Mouse (Mus musculus) embryo, embryonic 11 days (tissue): ENCODE results near the gene Lrrc20.

Experiments used
- DNase-seq: peaks from one replicate; pipeline ENCODE4 v3.0.0-alpha.2; 2015

Gene Lrrc20

DNA sequence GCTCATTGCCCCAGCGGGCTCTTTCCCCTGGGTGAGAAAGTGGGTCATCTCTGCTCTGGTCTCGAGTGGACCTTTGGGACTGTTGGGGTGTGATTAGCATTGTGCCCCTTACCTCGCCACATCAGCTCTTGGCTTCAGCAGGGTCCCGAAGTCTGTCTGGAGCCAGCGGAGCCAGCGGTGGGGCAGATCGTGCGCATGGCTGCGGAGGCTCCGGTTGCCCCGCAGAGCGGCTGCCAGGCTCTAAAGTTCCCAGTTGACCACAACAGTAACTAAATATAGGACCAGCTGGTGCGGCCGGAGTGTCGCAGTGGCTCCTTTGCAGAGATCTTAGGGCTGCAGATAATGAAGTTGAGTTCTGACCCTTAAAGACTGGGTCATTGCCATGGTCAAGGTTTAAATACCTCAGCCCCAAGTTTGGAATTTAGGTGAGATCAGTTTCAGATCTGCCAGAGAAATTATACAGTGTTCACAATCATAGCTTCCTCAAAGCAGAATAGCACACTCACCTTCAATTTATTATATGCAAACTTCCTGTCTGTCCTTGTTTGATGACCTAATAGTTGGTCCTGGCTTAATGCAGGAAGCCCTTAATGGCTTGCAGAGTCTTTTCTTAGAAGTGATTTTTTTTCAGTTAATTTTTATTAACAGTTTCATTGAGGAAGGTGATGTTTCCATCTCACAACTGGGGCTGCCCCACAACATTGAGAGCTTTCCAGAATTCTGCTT is 1.0 kb downstream of the Lrrc20 start:
- peak; percentile 35 for DNase-seq

GRCm38 (mm10) chr10:61479461-61479860 is 3.9 kb downstream of the Lrrc20 start:
- no peak for DNase-seq

DNA sequence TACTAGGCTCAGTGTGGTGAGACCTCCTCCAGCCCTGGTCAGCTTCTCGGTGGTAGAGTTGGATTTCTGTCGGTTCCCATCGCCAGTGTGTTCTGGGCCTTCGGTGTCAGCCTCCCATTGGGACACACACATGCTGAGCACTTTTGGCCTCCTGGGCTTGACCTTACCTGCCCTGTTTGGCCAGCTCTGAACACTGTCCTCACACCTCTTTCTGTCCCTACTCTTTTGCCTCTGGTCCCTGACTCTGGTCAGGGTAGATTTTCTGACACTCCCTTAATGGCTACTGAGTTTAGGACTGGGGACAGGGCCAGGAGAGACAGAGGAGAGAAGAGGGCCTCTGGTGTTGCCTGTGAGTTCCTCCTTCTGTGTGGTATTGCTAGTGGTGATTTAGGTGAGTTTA is 4.3 kb downstream of the Lrrc20 start:
- no peak for DNase-seq

DNA sequence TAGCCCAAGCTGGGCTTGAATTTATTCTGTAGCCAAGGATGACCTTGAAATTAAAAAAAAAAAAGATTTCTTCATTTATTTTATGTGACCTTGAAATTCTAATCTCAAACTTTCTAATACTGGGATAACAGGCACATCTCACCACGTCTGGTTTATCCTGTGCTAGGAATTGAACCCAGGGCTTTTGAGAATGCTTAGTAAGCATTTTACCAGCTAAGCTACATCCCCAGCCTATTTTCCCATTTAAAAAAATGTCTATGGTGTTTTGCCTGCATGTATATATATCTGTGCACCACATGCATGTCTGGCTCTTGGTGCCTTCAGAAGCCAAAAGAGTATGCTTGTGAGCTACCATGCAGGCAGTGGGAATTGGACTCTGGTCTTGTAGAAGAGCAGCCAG is 4.9 kb downstream of the Lrrc20 start:
- DNase-seq: no peak

DNA sequence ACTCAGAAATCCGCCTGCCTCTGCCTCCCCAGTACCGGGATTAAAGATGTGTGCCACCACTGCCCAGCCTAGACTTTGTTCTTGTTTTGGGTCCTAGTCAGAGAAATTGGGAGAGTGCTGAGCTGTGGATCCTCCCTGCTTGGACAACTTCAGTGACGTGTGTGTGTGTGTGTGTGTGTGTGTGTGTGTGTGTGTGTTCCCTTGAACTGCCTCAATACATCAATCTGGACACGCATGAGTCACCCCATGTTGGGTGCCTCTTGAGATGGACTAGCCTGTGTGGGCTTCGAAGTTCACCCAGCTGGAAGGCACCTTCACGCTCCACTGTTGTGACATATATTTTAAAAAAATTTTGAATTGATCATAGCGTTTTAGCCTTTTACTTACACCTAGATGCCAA is 7.2 kb downstream of the Lrrc20 start:
- DNase-seq: no peak

GRCm38 (mm10) chr10:61484801-61485200 is 9.2 kb downstream of the Lrrc20 start:
- no peak for DNase-seq

DNA sequence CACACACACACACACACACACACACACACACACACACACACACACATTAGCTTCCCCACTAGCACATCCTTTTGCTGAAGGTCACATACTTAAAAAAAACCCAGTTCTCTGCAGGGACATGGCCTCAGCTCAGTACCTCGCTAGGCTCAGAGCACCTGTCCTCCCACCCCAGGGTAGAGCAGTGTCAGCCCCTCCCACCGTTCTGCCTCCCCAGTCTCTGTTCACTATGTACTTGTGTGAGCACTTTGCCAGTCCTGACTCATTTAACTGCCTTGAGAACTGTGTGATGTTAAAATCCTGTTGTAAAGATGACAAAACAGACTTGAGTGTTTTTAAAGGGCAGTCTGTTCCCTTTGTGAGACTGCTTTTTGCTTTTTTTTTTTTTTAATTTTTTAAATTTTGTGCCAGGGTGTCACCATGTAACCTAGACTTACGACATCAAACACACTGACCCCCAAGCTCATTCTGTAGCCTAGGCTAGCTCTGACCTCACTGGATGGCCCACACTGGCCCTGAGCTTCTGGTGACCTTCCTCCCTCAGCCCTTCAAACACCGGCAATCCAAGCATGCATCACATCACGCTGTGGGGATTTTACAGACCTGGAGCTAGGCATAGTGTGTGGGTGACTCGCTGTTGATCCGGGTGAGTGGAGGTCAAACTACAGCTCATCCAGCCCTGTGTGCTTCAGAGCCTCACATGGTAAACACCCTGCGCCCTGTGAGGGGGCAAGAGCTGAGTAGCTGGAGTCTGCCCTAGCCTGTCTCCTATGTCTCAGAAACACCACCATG is 11.1 kb downstream of the Lrrc20 start:
- no peak for DNase-seq

GRCm38 (mm10) chr10:61488522-61489110 is 13.0 kb downstream of the Lrrc20 start:
- no peak for DNase-seq

GRCm38 (mm10) chr10:61491573-61491972 is 16.0 kb downstream of the Lrrc20 start:
- peak; percentile 10 for DNase-seq

- DNase-seq: peak; percentile 86
Measured at GRCm38 (mm10) chr10:61492040-61492439, 16.4 kb downstream of the Lrrc20 start.

GRCm38 (mm10) chr10:61495461-61495860 is 19.9 kb downstream of the Lrrc20 start:
- DNase-seq: peak; percentile 33

DNA sequence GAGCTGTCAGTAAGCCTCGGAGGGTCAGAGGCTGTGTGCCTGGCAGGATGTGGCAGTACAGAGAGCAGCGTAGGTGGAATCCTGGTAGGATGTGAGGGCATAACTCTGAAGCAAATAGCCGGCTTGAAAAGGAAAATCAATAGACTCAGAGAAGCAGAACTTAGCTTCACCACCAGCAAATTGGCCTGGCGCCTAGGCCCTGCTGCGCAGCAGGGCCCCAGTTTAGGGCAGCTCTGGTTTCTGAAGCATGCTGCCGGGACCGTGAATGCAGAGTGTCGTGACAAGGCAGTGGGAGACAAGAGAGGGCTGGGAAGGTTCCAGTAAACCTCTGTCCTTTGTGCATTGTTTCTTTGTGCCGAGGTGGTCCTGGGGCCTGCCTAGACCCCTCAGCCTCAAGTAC is 20.6 kb downstream of the Lrrc20 start:
- DNase-seq: peak; percentile 15

DNA sequence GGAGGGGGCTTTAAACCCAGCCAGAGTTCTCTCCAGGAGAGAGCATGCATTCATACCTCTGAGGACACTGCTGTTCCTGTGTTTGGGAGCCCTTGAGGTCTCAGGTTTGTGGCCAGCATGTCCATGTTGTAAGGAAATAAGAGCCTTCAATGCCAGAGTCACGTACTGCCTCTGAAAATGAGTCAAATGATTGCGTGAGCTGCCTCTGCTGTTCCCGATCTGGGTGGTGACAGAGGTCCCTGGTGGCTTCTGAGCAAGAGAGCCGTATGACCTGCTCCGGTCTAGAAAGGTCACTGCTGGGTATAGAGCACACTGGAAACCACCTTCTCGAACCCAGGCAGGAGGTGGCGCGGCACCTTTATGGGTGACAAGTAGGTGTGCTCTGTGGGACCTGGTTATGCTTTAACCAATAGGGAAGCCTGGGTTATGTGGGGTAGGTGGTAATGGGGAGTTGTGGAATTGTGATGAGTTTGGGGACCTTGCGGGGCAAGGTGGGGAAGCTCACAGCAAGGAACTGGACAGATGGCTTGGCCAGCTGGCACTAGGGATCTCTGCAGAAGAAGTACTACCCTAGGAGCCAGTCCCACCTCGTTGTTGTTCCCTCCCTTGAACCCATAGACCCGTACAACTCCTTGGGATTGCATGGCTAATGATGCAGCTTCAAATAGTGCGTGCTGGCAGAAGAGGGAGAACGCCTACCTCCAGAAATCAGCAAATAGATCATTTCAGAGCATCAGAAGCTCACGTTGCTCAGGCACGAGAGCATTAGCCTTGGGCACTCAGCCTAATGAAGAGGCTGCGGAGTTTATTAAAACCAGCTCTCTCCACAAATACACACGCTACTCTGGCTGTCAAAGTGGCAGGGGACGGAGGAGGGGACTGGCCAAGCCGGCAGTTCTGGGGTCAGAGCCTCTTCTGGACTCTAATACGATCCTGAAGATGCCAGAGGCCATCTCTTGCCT is 24.2 kb downstream of the Lrrc20 start:
- DNase-seq: no peak

GRCm38 (mm10) chr10:61500756-61501155 is 25.2 kb downstream of the Lrrc20 start:
- DNase-seq: no peak

DNA sequence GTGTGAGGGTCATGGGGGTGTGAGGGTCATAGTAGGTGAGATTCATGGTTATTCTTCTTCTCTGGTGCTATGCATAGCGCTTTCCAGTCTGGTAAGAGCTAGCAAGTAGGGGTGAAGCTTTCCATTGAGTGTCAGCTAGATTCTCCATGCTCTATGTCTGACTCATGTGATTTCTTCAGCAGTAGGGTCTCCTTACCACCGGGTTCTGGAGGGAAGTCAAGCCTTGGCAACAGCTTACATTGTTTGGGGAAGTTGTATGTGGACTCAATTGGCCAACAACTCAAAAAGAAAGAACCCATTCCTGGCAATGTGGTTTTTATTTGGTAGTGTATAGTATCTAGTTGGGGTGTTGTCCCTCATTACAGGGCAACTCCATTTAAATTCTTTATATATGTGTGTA is 28.5 kb downstream of the Lrrc20 start:
- no peak for DNase-seq

- no peak for DNase-seq
Measured at GRCm38 (mm10) chr10:61506381-61507200, 31.0 kb downstream of the Lrrc20 start.

DNA sequence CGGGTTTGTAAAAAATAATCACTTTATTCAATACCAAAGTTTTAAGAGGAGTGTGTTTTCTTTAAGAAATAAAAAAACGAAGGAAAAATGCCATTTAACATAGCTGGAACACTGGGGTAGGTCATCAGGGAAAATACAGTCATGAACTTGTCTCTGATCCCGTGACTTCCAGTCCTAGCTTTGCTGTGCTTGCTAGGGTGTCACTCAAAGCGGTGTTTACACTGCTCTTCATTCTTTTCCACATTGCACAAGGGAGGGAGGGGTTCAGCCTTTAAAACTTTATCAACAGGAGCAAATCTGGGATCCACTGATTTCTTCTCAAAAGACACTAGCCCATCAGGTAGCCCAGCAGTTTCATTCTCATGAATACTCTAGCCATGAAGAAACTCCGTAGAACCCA is 34.3 kb downstream of the Lrrc20 start:
- DNase-seq: no peak

DNA sequence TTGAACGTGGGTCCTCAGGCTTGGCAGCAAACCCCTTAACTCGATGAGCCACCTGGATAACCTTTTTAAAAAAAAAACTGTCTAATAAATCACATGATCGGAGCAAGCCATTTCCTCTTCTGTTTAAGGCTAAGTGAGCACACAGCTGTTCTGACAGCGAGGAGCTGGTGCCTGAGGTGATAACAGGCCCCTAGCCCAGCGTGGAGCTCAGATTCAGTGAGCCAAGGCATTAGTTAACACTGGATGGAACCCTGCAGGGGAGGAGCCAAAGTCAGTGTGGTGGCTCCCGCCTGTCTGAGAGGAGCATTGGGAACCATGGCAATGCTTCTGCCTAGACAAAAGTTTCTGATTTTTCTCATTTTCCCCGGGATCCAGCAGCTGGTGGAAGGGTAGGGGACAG is 35.2 kb downstream of the Lrrc20 start:
- DNase-seq: peak; percentile 61

DNA sequence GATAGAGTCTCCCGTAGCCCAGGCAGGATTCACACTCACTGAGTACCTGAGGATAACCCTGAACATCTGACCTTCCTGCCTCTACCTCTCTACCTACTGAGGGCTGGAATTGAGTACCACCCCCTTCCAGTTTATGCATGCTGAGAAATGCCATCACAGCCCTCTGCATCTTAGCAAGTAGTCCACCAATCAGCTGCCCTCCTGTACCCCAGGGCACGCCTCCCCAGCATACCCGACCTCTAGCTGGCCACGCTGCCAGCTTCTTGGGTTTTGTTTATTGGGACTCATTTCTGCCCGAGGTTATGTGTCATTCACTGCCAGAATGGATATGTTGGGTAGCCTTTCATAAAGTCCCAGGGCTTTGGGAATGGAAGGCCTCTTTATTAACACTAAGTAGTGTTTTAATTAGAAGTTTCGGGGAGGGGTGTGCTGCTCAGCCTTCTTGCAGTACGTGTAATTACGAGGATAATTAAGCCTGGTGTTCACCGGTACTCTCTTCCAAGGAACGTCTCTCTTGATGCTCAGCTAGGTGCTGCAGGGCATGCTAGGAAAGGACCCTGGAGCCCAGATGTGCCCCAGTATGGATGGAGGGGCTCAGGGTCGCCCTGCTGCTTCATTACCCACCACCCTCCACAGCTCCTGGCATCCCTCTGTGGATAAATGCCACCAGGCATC is 36.8 kb downstream of the Lrrc20 start:
- DNase-seq: no peak

DNA sequence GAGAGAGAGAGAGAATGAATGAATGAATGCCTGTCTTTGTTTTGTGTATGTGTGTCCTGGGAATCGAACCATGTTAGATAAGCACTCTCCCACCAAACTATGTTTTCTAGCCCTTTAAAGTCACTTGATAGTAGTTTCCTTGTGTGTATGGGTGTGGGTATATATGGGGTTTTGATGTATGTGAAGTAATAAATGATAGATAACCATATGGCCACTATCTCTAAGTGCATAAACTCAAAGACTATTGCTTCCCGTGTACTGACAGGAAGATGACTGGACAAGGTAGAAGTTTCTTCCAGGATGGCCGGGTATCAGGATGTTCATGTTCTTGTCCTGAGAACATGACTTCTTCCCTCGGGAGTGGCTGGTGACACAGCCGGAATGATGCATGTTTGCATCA is 41.3 kb downstream of the Lrrc20 start:
- no peak for DNase-seq
